Mouse (Mus musculus): ENCODE data around the gene Olfr578.

GRCm38 (mm10) chr7:102950732-102951131 is 38.4 kb downstream of the Olfr578 start:
- TF ChIP-seq CTCF (IDR thresholded peaks at IDR 0.05; ENCODE audit: low read depth, low read length) = no peak
- no peak for TF ChIP-seq POLR2A (IDR thresholded peaks at IDR 0.05; ENCODE audit: insufficient read depth, low read length)

Measured in ES-Bruce4 (cell line).